8 mouse cellular contexts compared by ENCODE assay signal in genomic region chr6:88116347-88117183, GRCm38 (mm10). TPM values are rescaled to one million over a fixed set of nuclear protein-coding genes. Genes with fewer than 3 reads are reported as not detected.
DNase-seq lines count a peak whose midpoint lies in the region; ATAC-seq lines count a peak whose summit lies in the region.

No protein-coding gene starts in this region.

- H3K27me3 ChIP-seq in lung, embryonic 16.5 days (ENCODE audit: control insufficient read depth, insufficient read depth, low read depth, low read length): no peaks in the 10 kb centered on the region
- no peaks in the 10 kb centered on the region for H3K27me3 ChIP-seq in liver, embryonic 11.5 days (replicated peaks; ENCODE audit: control insufficient read depth, insufficient read depth, low read length)

- no peak overlapping the region for H3K4me3 ChIP-seq in lung, embryonic 16.5 days (ENCODE audit: low read length)
- no peak overlapping the region for H3K4me3 ChIP-seq in liver, embryonic 11.5 days (ENCODE audit: low read depth, low read length)

- H3K9me3 ChIP-seq in lung, embryonic 16.5 days (ENCODE audit: control insufficient read depth, low read length): no peaks in the 10 kb centered on the region
- no peaks in the 10 kb centered on the region for H3K9me3 ChIP-seq in liver, embryonic 11.5 days (ENCODE audit: control insufficient read depth, low read length)

- no peak for DNase-seq in lung, adult 18-20 months
- peak; percentile 73 for DNase-seq in c-Kit-positive CD71-positive TER-119-positive erythroid progenitor cells, embryonic 14.5 days (ENCODE audit: low spot score)
- DNase-seq in liver, embryonic 11.5 days (ENCODE audit: low spot score): peak; percentile 65
- no peak for DNase-seq in urinary bladder, postnatal 10 days (ENCODE audit: low spot score)
- DNase-seq in yolk sac, embryonic 10.5 days (ENCODE audit: low spot score): no peak
- DNase-seq in embryo, embryonic 9.5 days (ENCODE audit: extremely low spot score): no peak

- H3K36me3 ChIP-seq in lung, embryonic 16.5 days (ENCODE audit: control insufficient read depth, insufficient read depth, low read length): no peaks in the 10 kb centered on the region
- no peaks in the 10 kb centered on the region for H3K36me3 ChIP-seq in liver, embryonic 11.5 days (ENCODE audit: control insufficient read depth, insufficient read depth, low read length)

- no peak overlapping the region for H3K4me2 ChIP-seq in lung, embryonic 16.5 days (ENCODE audit: low read depth, low read length)
- peak overlapping the region; percentile 53 for H3K4me2 ChIP-seq in liver, embryonic 11.5 days

- ATAC-seq in lung, embryonic 16.5 days (ENCODE audit: low read depth): 0 out of 2 replicates have a peak, but pooled peaks have one; percentile 15
- ATAC-seq in granulocyte monocyte progenitor cell, adult 5-6 weeks (replicated peaks; ENCODE audit: poor library complexity, severe bottlenecking): peak; percentile 82
- peak; percentile 88 for ATAC-seq in liver, embryonic 11.5 days (replicated peaks; ENCODE audit: low FRiP score)

- H3K9ac ChIP-seq in lung, embryonic 16.5 days (ENCODE audit: low read length): 0 out of 2 replicates have a peak overlapping the region, but pooled peaks have one; percentile 6
- H3K9ac ChIP-seq in liver, embryonic 11.5 days (ENCODE audit: low read depth, low read length): peak overlapping the region; percentile 64

- H3K27ac ChIP-seq in lung, embryonic 16.5 days (ENCODE audit: low read length): no peak overlapping the region
- H3K27ac ChIP-seq in liver, embryonic 11.5 days (ENCODE audit: low read depth, low read length): peak overlapping the region; percentile 89

- 59% methylated on average over 21 of the region's 21 CpGs for WGBS in lung, embryonic 16.5 days
- 40% methylated on average over 21 of the region's 21 CpGs for WGBS in liver, embryonic 11.5 days

- H3K4me1 ChIP-seq in lung, embryonic 16.5 days (replicated peaks; ENCODE audit: control insufficient read depth, insufficient read depth, low read length): no peaks in the 10 kb centered on the region; the same call in 1 of the 2 replicates
- peaks cover 40% of the 10 kb centered on the region for H3K4me1 ChIP-seq in liver, embryonic 11.5 days (replicated peaks; ENCODE audit: control insufficient read depth, insufficient read depth, low read length)

RNA-seq across cellular contexts. Expression of gene Rpn1, which starts 32.3 kb away (rescaled TPM):
- 382 and 419 TPM in 2 replicates for polyA plus RNA-seq in lung, embryonic 16.5 days (2015; fragmentation: Nextera tagmentation; extraction: Ambion mirVana)
- total RNA-seq in granulocyte monocyte progenitor cell, adult 5-6 weeks (2014; fragmentation: Nextera tagmentation): 254 and 266 TPM in 2 replicates
- 386 and 482 TPM in 2 replicates for total RNA-seq in granulocyte monocyte progenitor cell, adult 5-6 weeks (2017)
- polyA plus RNA-seq in liver, embryonic 11.5 days (2014; fragmentation: Nextera tagmentation; extraction: Ambion mirVana): 384 and 414 TPM in 2 replicates

Comparison
In these comparisons a context has a peak if more than half of its experiments do, and no peak if none do; other contexts are left out.
1. ATAC-seq: peak in every context shown above with its lines; median percentile 88 in liver, embryonic 11.5 days; 82 in granulocyte monocyte progenitor cell, adult 5-6 weeks; 15 in lung, embryonic 16.5 days.
2. DNase-seq: peak in c-Kit-positive CD71-positive TER-119-positive erythroid progenitor cells, embryonic 14.5 days (single experiment) and liver, embryonic 11.5 days (single experiment); none in lung, adult 18-20 months (0 of 2), urinary bladder, postnatal 10 days (single experiment), yolk sac, embryonic 10.5 days (single experiment) and embryo, embryonic 9.5 days (single experiment).